Mouse (Mus musculus) C2C12 (cell line): ENCODE measurements around the gene Wwc2.

Source experiments
- CTCF ChIP-seq: IDR thresholded peaks from one replicate; pipeline ENCODE4 v1.5.1; 2011; ENCODE audit not compliant: control insufficient read depth, insufficient read depth, insufficient read length
- MYOD1 ChIP-seq: IDR thresholded peaks from one replicate; pipeline ENCODE4 v1.6.1; 2011; ENCODE audit warnings: low read depth; ENCODE audit not compliant: control insufficient read depth, insufficient read length

DNA sequence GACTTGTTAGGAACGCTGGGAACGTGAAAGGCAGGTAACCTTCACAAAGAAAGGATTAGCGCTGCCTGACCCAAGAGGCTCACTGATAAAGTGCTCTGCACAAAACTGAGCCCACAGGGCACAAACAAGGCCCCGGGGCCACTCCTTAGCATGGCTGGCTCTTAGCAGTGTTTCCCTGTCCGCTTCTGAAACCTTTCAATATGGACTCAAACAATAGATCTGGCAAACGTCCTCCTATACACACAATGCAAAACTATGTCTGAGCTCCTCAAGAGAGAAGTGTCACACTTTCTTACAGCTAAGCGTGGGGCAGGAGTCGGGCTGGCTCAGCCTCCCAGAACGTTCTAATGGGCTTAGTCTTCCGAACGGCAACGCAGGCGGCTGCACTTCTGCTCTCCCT lies 166.5 kb downstream of the Wwc2 start, which contains the start of gene Cldn22:
- TF ChIP-seq CTCF (no peak), MYOD1 (no peak)
